Mouse (Mus musculus) stomach, embryonic 16.5 days (tissue): Measurements from ENCODE around the gene Sfxn3. TPM values are rescaled to one million over a fixed set of nuclear protein-coding genes. Genes with fewer than 3 reads are reported as not detected.
A peak's percentile ranks its signal among the peaks of the same experiment; 100 is the strongest.

ENCODE experiments used
- ATAC-seq: fragments of 200-750 bp; cut with Nextera tagmentation; 2 replicates; pipeline ENCODE4 v1.8.0; 2017; ENCODE audit warnings: moderate number of reproducible peaks, moderate TSS enrichment; ENCODE audit not compliant: insufficient read depth, low FRiP score
- H3K27ac ChIP-seq: fragments of 300-500 bp; sonication (generic); 2 replicates; pipeline ENCODE4 v1.5.1; 2014; ENCODE audit warnings: low read length
- H3K27me3 ChIP-seq: fragments of 300-500 bp; sonication (generic); 2 replicates; pipeline ENCODE4 v1.6.1; 2014; ENCODE audit warnings: low read length, control low read depth, mixed read lengths; ENCODE audit not compliant: control insufficient read depth, insufficient read depth
- H3K36me3 ChIP-seq: fragments of 300-500 bp; sonication (generic); 2 replicates; pipeline ENCODE4 v1.6.1; 2014; ENCODE audit warnings: low read length; ENCODE audit not compliant: control insufficient read depth, insufficient read depth
- H3K4me1 ChIP-seq: fragments of 300-500 bp; sonication (generic); 2 replicates; pipeline ENCODE4 v1.6.1; 2014; ENCODE audit warnings: low read length, control low read depth, mixed read lengths; ENCODE audit not compliant: control insufficient read depth, insufficient read depth
- H3K4me2 ChIP-seq: fragments of 300-500 bp; sonication (generic); 2 replicates; pipeline ENCODE4 v1.6.1; 2014; ENCODE audit warnings: low read depth, low read length, mixed read lengths
- H3K4me3 ChIP-seq: fragments of 300-500 bp; sonication (generic); replicated peaks from 2 replicates; pipeline ENCODE4 v1.5.1; 2014; ENCODE audit warnings: mild to moderate bottlenecking, low read length
- H3K9ac ChIP-seq: fragments of 300-500 bp; sonication (generic); 2 replicates; pipeline ENCODE4 v1.6.1; 2014; ENCODE audit warnings: low read length
- H3K9me3 ChIP-seq: fragments of 300-500 bp; sonication (generic); replicated peaks from 2 replicates; pipeline ENCODE4 v1.6.1; 2016; ENCODE audit warnings: low read length, control low read depth; ENCODE audit not compliant: control insufficient read depth
- WGBS: fragments of 180-500 bp; shearing (Covaris S2); extraction: QIAGEN DNeasy Blood & Tissue Kit; methylation state at CpG from one replicate; pipeline ENCODE4 v1.1.7; 2014; 5-methylcytosine and 5-hydroxymethylcytosine counted together
- polyA plus RNA-seq: library from polyadenylated mRNA; unstranded; fragments of >200 nt; fragmentation: Nextera tagmentation; extraction: Ambion mirVana; gene quantifications from 2 replicates; pipeline ENCODE4 v1.2.1, GENCODE M21; 2015

Gene Sfxn3
- polyA plus RNA-seq, 1 experiment from 2014 or later, result 28.3 TPM

- H3K4me3 ChIP-seq, result peak overlapping the region; percentile 99
- 82% methylated on average over 20 of the region's 20 CpGs for WGBS
- H3K27me3 ChIP-seq, result no peaks in the 10 kb centered on the region
- H3K9ac ChIP-seq, result peak overlapping the region; percentile 91
- H3K9me3 ChIP-seq, result no peaks in the 10 kb centered on the region
- H3K36me3 ChIP-seq, result peaks cover 10% of the 10 kb centered on the region; the same call in 1 of the 2 replicates
- peaks cover 18% of the 10 kb centered on the region for H3K4me1 ChIP-seq
- peak overlapping the region; percentile 75 for H3K4me2 ChIP-seq
- ATAC-seq, result no peak
- no peak overlapping the region for H3K27ac ChIP-seq
Measured at GRCm38 (mm10) chr19:45007425-45008191, 39.7 kb upstream of the Sfxn3 start.

DNA sequence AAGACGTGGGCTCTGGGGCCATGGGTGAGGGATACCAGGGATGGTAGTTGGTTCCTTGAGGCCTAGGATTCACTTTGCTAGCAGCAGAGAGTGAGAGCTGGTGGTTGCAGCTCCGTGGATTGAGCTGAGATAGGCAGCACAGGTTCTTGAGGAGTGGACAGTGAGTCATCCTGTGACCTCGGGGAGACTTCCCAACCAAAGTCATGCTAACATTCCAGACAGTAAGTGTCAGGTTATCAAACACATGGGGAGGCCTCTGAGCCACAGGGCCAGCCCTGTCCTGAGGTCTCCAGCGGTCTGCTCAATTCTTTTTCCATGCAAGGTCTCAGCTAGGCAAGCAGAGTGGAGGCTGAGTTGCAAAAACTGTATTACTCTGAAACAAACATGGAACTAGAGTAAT lies 36.7 kb upstream of the Sfxn3 start:
- ATAC-seq, result no peak
- no peak overlapping the region for H3K4me2 ChIP-seq
- 87% methylated on average over 4 of the region's 4 CpGs for WGBS
- H3K27me3 ChIP-seq, result no peaks in the 10 kb centered on the region
- no peaks in the 10 kb centered on the region for H3K9me3 ChIP-seq
- H3K27ac ChIP-seq, result no peak overlapping the region
- peaks cover 10% of the 10 kb centered on the region; the same call in 1 of the 2 replicates for H3K36me3 ChIP-seq
- no peak overlapping the region for H3K4me3 ChIP-seq
- H3K9ac ChIP-seq, result no peak overlapping the region
- H3K4me1 ChIP-seq, result peaks cover 29% of the 10 kb centered on the region

- WGBS, result 86% methylated on average over 8 of the region's 8 CpGs
- Histone ChIP-seq H3K9me3 (no peaks in the 10 kb centered on the region), H3K4me1 (peaks cover 32% of the 10 kb centered on the region), H3K9ac (no peak overlapping the region), H3K4me2 (no peak overlapping the region), H3K27ac (no peak overlapping the region), H3K27me3 (no peaks in the 10 kb centered on the region), H3K36me3 (peaks cover 10% of the 10 kb centered on the region; the same call in 1 of the 2 replicates), H3K4me3 (no peak overlapping the region)
- ATAC-seq, result no peak
Measured at GRCm38 (mm10) chr19:45012219-45012618, 35.1 kb upstream of the Sfxn3 start.

DNA sequence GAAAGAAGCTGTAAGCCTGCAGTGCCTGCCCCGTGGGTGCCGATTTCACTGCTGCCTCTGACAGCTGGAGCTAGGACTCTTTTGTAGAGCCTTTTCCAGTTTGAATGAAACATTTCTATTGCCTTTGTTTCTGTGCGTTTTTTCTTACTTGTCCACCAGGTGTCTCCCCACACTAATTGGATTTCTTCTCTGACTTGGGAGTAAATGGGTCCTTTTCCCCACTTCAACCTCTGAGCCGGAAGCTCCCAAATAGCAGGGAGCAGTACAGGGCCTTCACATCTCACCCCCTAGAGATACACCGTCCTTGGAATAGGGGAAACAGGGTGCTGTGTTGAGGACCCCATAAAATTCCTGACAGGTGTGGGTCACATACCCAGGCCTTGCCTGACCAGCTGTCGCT lies 34.7 kb upstream of the Sfxn3 start:
- H3K4me1 ChIP-seq, result peaks cover 28% of the 10 kb centered on the region
- no peak overlapping the region for H3K9ac ChIP-seq
- no peaks in the 10 kb centered on the region for H3K27me3 ChIP-seq
- H3K9me3 ChIP-seq, result no peaks in the 10 kb centered on the region
- no peak for ATAC-seq
- no peak overlapping the region for H3K4me2 ChIP-seq
- WGBS, result 33% methylated on average over 6 of the region's 6 CpGs
- H3K36me3 ChIP-seq, result peaks cover 10% of the 10 kb centered on the region; the same call in 1 of the 2 replicates
- no peak overlapping the region for H3K4me3 ChIP-seq
- H3K27ac ChIP-seq, result 0 out of 2 replicates have a peak overlapping the region, but pooled peaks have one; percentile 99

GRCm38 (mm10) chr19:45013581-45014225 lies 33.6 kb upstream of the Sfxn3 start:
- Histone ChIP-seq H3K4me3 (0 out of 2 replicates have a peak overlapping the region, but pooled peaks have one; percentile 55), H3K36me3 (peaks cover 10% of the 10 kb centered on the region; the same call in 1 of the 2 replicates), H3K4me2 (peak overlapping the region; percentile 94), H3K9ac (peak overlapping the region; percentile 44; the same call in 1 of the 2 replicates), H3K9me3 (no peaks in the 10 kb centered on the region), H3K27ac (peak overlapping the region; percentile 99), H3K27me3 (no peaks in the 10 kb centered on the region), H3K4me1 (peaks cover 27% of the 10 kb centered on the region)
- no peak for ATAC-seq
- WGBS, result 55% methylated on average over 6 of the region's 6 CpGs

DNA sequence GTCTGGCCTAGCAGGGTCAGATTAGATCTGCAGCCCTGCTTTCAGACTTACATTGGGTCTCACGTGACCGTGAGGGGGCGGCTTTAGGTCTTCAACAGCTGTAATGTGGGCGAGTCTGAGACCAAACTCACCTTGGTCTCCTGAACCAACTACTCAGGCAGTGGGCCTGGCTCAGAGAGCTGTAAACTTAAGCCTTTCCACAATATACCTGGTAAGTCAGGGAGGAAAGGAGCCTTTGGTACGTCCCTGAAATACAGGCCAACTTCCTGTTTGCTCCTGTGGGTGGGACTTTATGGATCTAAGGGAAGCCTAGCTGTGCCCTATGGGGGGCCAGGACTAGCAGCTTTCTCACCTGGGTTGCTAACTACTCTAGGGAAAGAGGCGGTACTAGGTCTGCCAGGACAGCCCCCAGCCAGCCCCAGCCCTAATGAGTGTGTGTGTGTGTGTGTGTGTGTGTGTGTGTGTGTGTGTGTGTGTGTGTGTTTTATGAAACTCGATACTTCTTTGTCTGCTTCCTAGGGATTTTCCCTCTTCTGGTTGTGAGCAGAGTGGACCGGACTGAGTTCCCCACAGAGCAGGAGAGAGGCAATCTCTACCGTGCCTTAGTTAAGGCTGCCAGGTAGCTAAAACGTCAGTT lies 32.9 kb upstream of the Sfxn3 start, which contains the start of gene Lzts2:
Gene Lzts2 (plus strand): TSS at position 80 of the 637 bp plus-strand sequence.
- no peaks in the 10 kb centered on the region for H3K9me3 ChIP-seq
- peaks cover 10% of the 10 kb centered on the region; the same call in 1 of the 2 replicates for H3K36me3 ChIP-seq
- H3K4me1 ChIP-seq, result peaks cover 34% of the 10 kb centered on the region
- WGBS, result 6% methylated on average over 10 of the region's 10 CpGs
- H3K4me3 ChIP-seq, result peak within 1 kb of the TSS; percentile 55
- peak within 1 kb of the TSS; percentile 81 for H3K9ac ChIP-seq
- peak within 1 kb of the TSS; percentile 99 for H3K27ac ChIP-seq
- peak within 1 kb of the TSS; percentile 94 for H3K4me2 ChIP-seq
- H3K27me3 ChIP-seq, result no peaks in the 10 kb centered on the region
- peak; percentile 48; the same call in 1 of the 2 replicates for ATAC-seq

DNA sequence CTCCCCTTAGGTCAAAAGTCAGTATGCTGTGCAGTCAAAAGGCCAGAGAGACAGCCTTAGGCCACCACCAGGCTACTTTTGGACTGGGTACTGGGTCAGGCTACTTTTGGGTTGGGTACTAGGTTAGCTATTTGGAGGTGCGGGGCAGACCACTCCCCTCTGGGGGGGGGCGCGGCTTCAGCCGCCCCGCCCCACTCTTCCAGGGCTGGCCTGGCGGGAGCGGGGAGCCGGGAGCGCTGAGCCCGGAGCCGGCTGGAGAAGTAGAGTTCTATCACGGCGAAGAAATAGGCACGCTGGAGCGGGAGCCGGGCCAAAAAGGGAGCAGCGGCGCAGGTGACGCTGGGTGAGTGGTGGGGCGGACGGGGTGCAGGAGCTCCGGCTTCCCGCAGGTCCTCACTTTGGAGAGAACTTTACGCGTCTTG lies 32.3 kb upstream of the Sfxn3 start:
- H3K4me1 ChIP-seq, result peaks cover 39% of the 10 kb centered on the region
- H3K27ac ChIP-seq, result peak overlapping the region; percentile 99
- H3K9ac ChIP-seq, result peak overlapping the region; percentile 81
- H3K9me3 ChIP-seq, result no peaks in the 10 kb centered on the region
- H3K4me3 ChIP-seq, result peak overlapping the region; percentile 55
- peaks cover 10% of the 10 kb centered on the region; the same call in 1 of the 2 replicates for H3K36me3 ChIP-seq
- peak; percentile 27 for ATAC-seq
- H3K4me2 ChIP-seq, result peak overlapping the region; percentile 94
- WGBS, result under 1% methylated on average over 25 of the region's 25 CpGs
- no peaks in the 10 kb centered on the region for H3K27me3 ChIP-seq

GRCm38 (mm10) chr19:45015518-45016281 lies 31.6 kb upstream of the Sfxn3 start:
- Histone ChIP-seq H3K36me3 (peaks cover 6% of the 10 kb centered on the region; the same call in 1 of the 2 replicates), H3K4me3 (peak overlapping the region; percentile 55), H3K27ac (peak overlapping the region; percentile 99), H3K9me3 (no peaks in the 10 kb centered on the region), H3K27me3 (no peaks in the 10 kb centered on the region), H3K4me1 (peaks cover 47% of the 10 kb centered on the region), H3K4me2 (peak overlapping the region; percentile 94), H3K9ac (peak overlapping the region; percentile 81)
- no peak for ATAC-seq
- under 1% methylated on average over 34 of the region's 34 CpGs for WGBS
